Mouse (Mus musculus) hindbrain, embryonic 14.5 days (tissue): ENCODE results near the gene Tbxa2r. TPM values are rescaled to one million over a fixed set of nuclear protein-coding genes. Genes with fewer than 3 reads are reported as not detected.

Source experiments
- ATAC-seq: fragments of 200-750 bp; cut with Nextera tagmentation; 2 replicates; pipeline ENCODE4 v1.8.0; 2017; ENCODE audit warnings: moderate number of reproducible peaks, mild to moderate bottlenecking, moderate TSS enrichment, moderate library complexity; ENCODE audit not compliant: low FRiP score
- DNase-seq: peaks from one replicate; pipeline ENCODE4 v3.0.0-alpha.2; 2015; ENCODE audit warnings: low spot score
- H3K27ac ChIP-seq: fragments of 300-500 bp; sonication (generic); 2 replicates; pipeline ENCODE4 v1.5.1; 2014; ENCODE audit warnings: mild to moderate bottlenecking, moderate library complexity
- H3K27me3 ChIP-seq: fragments of 300-500 bp; sonication (generic); 2 replicates; pipeline ENCODE4 v1.6.1; 2014; ENCODE audit warnings: mild to moderate bottlenecking, low read length, mixed read lengths; ENCODE audit not compliant: control insufficient read depth, insufficient read depth
- H3K36me3 ChIP-seq: fragments of 300-500 bp; sonication (generic); replicated peaks from 2 replicates; pipeline ENCODE4 v1.6.1; 2014; ENCODE audit not compliant: control insufficient read depth, insufficient read depth
- H3K4me1 ChIP-seq: fragments of 300-500 bp; sonication (generic); replicated peaks from 2 replicates; pipeline ENCODE4 v1.6.1; 2014; ENCODE audit warnings: antibody characterized with exemption, low read length, mixed read lengths; ENCODE audit not compliant: control insufficient read depth, insufficient read depth
- H3K4me2 ChIP-seq: fragments of 300-500 bp; sonication (generic); replicated peaks from 2 replicates; pipeline ENCODE4 v1.6.1; 2014; ENCODE audit warnings: mild to moderate bottlenecking, moderate library complexity
- H3K4me3 ChIP-seq: fragments of 300-500 bp; sonication (generic); replicated peaks from 2 replicates; pipeline ENCODE4 v1.5.1; 2014; ENCODE audit warnings: mild to moderate bottlenecking, low read length
- H3K9ac ChIP-seq: fragments of 300-500 bp; sonication (generic); 2 replicates; pipeline ENCODE4 v1.6.1; 2014
- H3K9me3 ChIP-seq: fragments of 300-500 bp; sonication (generic); 2 replicates; pipeline ENCODE4 v1.6.1; 2016; ENCODE audit warnings: low read length; ENCODE audit not compliant: control insufficient read depth
- WGBS: fragments of 180-500 bp; shearing (Covaris S2); extraction: QIAGEN DNeasy Blood & Tissue Kit; methylation state at CpG from one replicate; pipeline ENCODE4 v1.1.7; 2014; 5-methylcytosine and 5-hydroxymethylcytosine counted together
- polyA plus RNA-seq: library from polyadenylated mRNA; unstranded; fragments of >200 nt; fragmentation: Nextera tagmentation; extraction: Ambion mirVana; gene quantifications from 2 replicates; pipeline ENCODE4 v1.2.1, GENCODE M21; 2014

The Tbxa2r gene
- polyA plus RNA-seq, 1 experiment from 2014 or later = 5.4 TPM

- H3K9me3 ChIP-seq = no peaks in the 10 kb centered on the region
- no peaks in the 10 kb centered on the region for H3K27me3 ChIP-seq
- H3K4me1 ChIP-seq = peaks cover 24% of the 10 kb centered on the region
- H3K36me3 ChIP-seq = peaks cover 15% of the 10 kb centered on the region
- ATAC-seq (no peak), DNase-seq (no peak)
- 65% methylated on average over 3 of the region's 3 CpGs for WGBS
- peak overlapping the region; percentile 49 for H3K9ac ChIP-seq
- H3K4me2 ChIP-seq = peak overlapping the region; percentile 56
- H3K27ac ChIP-seq = peak overlapping the region; percentile 74
- H3K4me3 ChIP-seq = peak overlapping the region; percentile 81
These were observed 50.6 kb downstream of the Tbxa2r start for GRCm38 (mm10) chr10:81379183-81379553.

- Histone ChIP-seq H3K9me3 (no peaks in the 10 kb centered on the region), H3K4me3 (no peak overlapping the region), H3K4me1 (peaks cover 25% of the 10 kb centered on the region), H3K9ac (no peak overlapping the region), H3K36me3 (peaks cover 9% of the 10 kb centered on the region; the same call in 1 of the 2 replicates), H3K4me2 (no peak overlapping the region), H3K27ac (no peak overlapping the region), H3K27me3 (no peaks in the 10 kb centered on the region)
- 92% methylated on average over 6 of the region's 6 CpGs for WGBS
- ATAC-seq = no peak
- DNase-seq = no peak
These were observed 51.4 kb downstream of the Tbxa2r start for GRCm38 (mm10) chr10:81379809-81380378.

DNA sequence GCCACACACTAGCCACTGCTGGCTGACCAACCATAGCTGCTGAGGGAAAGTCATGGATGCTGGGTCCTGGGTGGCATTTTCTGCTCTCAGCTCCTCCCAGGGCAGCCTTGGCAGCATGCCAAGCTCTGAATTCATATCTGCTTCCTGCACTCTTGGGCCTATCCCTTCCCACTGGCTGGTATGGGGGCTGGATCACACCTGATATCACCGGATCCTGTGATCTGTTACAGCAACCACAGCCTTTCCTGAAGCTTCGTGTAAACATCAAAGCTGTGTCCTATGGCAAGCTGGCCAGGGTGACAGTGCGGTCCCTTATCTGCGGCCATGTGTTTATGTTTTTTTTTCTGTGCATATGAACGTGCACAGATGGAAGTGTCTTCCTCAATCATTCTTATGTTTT, 53.5 kb downstream of the Tbxa2r start:
- Histone ChIP-seq H3K27me3 (no peaks in the 10 kb centered on the region), H3K27ac (no peak overlapping the region), H3K4me3 (no peak overlapping the region), H3K9ac (no peak overlapping the region), H3K36me3 (peaks cover 10% of the 10 kb centered on the region), H3K4me2 (no peak overlapping the region), H3K9me3 (no peaks in the 10 kb centered on the region), H3K4me1 (peaks cover 20% of the 10 kb centered on the region)
- no peak for DNase-seq
- WGBS = 88% methylated on average over 5 of the region's 5 CpGs
- no peak for ATAC-seq

DNA sequence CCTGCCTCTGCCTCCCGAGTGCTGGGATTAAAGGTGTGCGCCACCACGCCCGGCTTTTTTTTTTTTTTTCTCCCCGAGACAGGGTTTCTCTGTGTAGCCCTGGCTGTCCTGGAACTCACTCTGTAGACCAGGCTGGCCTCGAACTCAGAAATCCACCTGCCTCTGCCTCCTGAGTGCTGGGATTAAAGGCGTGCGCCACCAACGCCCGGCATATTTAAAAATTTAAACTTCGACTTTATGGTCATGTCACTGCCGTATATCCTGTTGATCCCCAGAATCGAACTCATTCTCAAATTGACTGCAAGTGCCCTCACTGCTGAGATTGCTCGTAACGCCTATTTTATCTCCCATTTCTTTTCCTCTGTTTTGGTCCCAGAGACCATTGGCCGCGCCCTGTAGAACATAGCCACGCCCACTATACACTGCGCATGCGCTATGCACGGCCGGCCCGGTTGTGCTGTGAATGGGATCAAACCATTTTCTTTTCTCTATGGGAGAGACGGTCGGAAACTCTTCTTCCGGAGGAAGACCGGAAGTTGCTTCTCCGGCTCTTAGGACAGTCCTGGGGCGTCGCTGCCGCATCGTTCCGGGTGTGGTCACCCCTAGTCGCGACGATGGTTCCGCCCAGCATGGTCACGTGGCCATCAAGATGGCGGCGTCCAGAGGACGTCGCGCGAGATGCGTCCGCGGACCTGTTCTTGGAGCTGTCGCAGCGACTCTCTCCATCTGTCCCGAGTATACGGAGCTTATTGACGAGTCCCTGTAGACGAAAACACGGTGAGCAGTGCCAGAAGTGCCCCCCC, 55.5 kb downstream of the Tbxa2r start, which contains the start of the genes Dohh and Gm48551:
Gene Dohh (plus strand): TSS at position 627 of the 803 bp plus-strand sequence.
Gene Gm48551 (plus strand): TSS at position 665 of the 803 bp plus-strand sequence.
- no peaks in the 10 kb centered on the region for H3K27me3 ChIP-seq
- H3K36me3 ChIP-seq = peaks cover 28% of the 10 kb centered on the region
- no peaks in the 10 kb centered on the region for H3K9me3 ChIP-seq
- peak within 1 kb of the TSS; percentile 64 for H3K4me2 ChIP-seq
- peak within 1 kb of the TSS; percentile 86 for H3K27ac ChIP-seq
- H3K9ac ChIP-seq = peak within 1 kb of the TSS; percentile 83
- peaks cover 12% of the 10 kb centered on the region for H3K4me1 ChIP-seq
- DNase-seq (peak; percentile 100), ATAC-seq (peak; percentile 94)
- peak within 1 kb of the TSS; percentile 85 for H3K4me3 ChIP-seq
- 4% methylated on average over 50 of the region's 54 CpGs for WGBS

GRCm38 (mm10) chr10:81384605-81384982, 56.1 kb downstream of the Tbxa2r start:
- peak overlapping the region; percentile 64 for H3K4me2 ChIP-seq
- H3K4me3 ChIP-seq = peak overlapping the region; percentile 85
- H3K4me1 ChIP-seq = peaks cover 10% of the 10 kb centered on the region
- no peak for DNase-seq
- peak; percentile 14; the same call in 1 of the 2 replicates for ATAC-seq
- H3K27me3 ChIP-seq = no peaks in the 10 kb centered on the region
- H3K9me3 ChIP-seq = no peaks in the 10 kb centered on the region
- H3K36me3 ChIP-seq = peaks cover 30% of the 10 kb centered on the region
- peak overlapping the region; percentile 83 for H3K9ac ChIP-seq
- WGBS = 1% methylated on average over 19 of the region's 19 CpGs
- peak overlapping the region; percentile 86 for H3K27ac ChIP-seq

Other genes with a start within 250 kb of the Tbxa2r start
- 0.09 and 0.32 TPM in 2 replicates for gene Creb3l3, start 229.9 kb upstream of the Tbxa2r start, polyA plus RNA-seq
- gene Map2k2, start 222.8 kb upstream of the Tbxa2r start, polyA plus RNA-seq = 222 and 230 TPM in 2 replicates
- 12.4 and 14.4 TPM in 2 replicates for gene Zbtb7a, start 193.5 kb upstream of the Tbxa2r start, polyA plus RNA-seq
- 43.7 and 48.3 TPM in 2 replicates for gene Pias4, start 160.8 kb upstream of the Tbxa2r start, polyA plus RNA-seq
- gene Eef2, start 152.1 kb upstream of the Tbxa2r start, polyA plus RNA-seq = 413 and 447 TPM in 2 replicates
- gene Dapk3, start 145.7 kb upstream of the Tbxa2r start, polyA plus RNA-seq = 68.2 and 76.7 TPM in 2 replicates
- 0.33 TPM in 1 of 2 replicates, not detected in the other for gene 4930442H23Rik, start 144.9 kb upstream of the Tbxa2r start, polyA plus RNA-seq
- 0.14 TPM in 1 of 2 replicates, not detected in the other for gene Nmrk2, start 126.7 kb upstream of the Tbxa2r start, polyA plus RNA-seq
- 80.2 and 83.1 TPM in 2 replicates for gene Atcay, start 97.9 kb upstream of the Tbxa2r start, polyA plus RNA-seq
- gene Zfr2, start 95.6 kb upstream of the Tbxa2r start, polyA plus RNA-seq = 24.2 and 25.4 TPM in 2 replicates
- gene Matk, start 75.8 kb upstream of the Tbxa2r start, polyA plus RNA-seq = 30.2 and 37.0 TPM in 2 replicates
- 136 and 142 TPM in 2 replicates for gene Mrpl54, start 61.8 kb upstream of the Tbxa2r start, polyA plus RNA-seq
- 26.4 and 31.5 TPM in 2 replicates for gene Apba3, start 61.8 kb upstream of the Tbxa2r start, polyA plus RNA-seq
- 3.9 and 6.0 TPM in 2 replicates for gene Tjp3, start 37.1 kb upstream of the Tbxa2r start, polyA plus RNA-seq
- 137 and 151 TPM in 2 replicates for gene Pip5k1c, start 35.8 kb upstream of the Tbxa2r start, polyA plus RNA-seq
- gene Cactin, start 7.6 kb upstream of the Tbxa2r start, polyA plus RNA-seq = 18.7 and 20.6 TPM in 2 replicates
- not detected in 2 replicates for gene Gipc3, start 14.5 kb downstream of the Tbxa2r start, polyA plus RNA-seq
- gene Hmg20b, start 21.7 kb downstream of the Tbxa2r start, polyA plus RNA-seq = 29.0 and 34.0 TPM in 2 replicates
- 7.8 and 10.0 TPM in 2 replicates for gene Mfsd12, start 28.8 kb downstream of the Tbxa2r start, polyA plus RNA-seq
- 0.30 and 0.59 TPM in 2 replicates for gene 4930404N11Rik, start 37.1 kb downstream of the Tbxa2r start, polyA plus RNA-seq
- gene Fzr1, start 49.8 kb downstream of the Tbxa2r start, polyA plus RNA-seq = 119 and 125 TPM in 2 replicates
- 68.9 TPM in 2 replicates for gene Dohh, start 55.7 kb downstream of the Tbxa2r start, polyA plus RNA-seq
- gene Gm48551, start 55.7 kb downstream of the Tbxa2r start, polyA plus RNA-seq = 5.5 and 5.7 TPM in 2 replicates
- gene Gm48552, start 60.3 kb downstream of the Tbxa2r start, polyA plus RNA-seq = 1.9 and 2.2 TPM in 2 replicates
- 0.84 and 1.3 TPM in 2 replicates for gene Smim24, start 64.3 kb downstream of the Tbxa2r start, polyA plus RNA-seq
- gene Nfic, start 126.9 kb downstream of the Tbxa2r start, polyA plus RNA-seq = 17.3 and 25.8 TPM in 2 replicates
- 46.6 and 55.9 TPM in 2 replicates for gene Celf5, start 154.0 kb downstream of the Tbxa2r start, polyA plus RNA-seq
- 53.8 and 59.0 TPM in 2 replicates for gene Ncln, start 167.7 kb downstream of the Tbxa2r start, polyA plus RNA-seq
- gene S1pr4, start 171.4 kb downstream of the Tbxa2r start, polyA plus RNA-seq = 0.70 and 0.81 TPM in 2 replicates
- gene Gna15, start 195.5 kb downstream of the Tbxa2r start, polyA plus RNA-seq = 1.1 and 1.2 TPM in 2 replicates
- gene Gna11, start 216.5 kb downstream of the Tbxa2r start, polyA plus RNA-seq = 87.5 and 95.5 TPM in 2 replicates
- 524 and 550 TPM in 2 replicates for gene Aes, start 230.8 kb downstream of the Tbxa2r start, polyA plus RNA-seq
- 24.5 and 29.7 TPM in 2 replicates for gene Tle2, start 245.8 kb downstream of the Tbxa2r start, polyA plus RNA-seq